Mouse (Mus musculus) megakaryocyte-erythroid progenitor cell, adult 5-6 weeks (primary cell): ENCODE results near the gene Fbxl7. TPM values are rescaled to one million over a fixed set of nuclear protein-coding genes. Genes with fewer than 3 reads are reported as not detected.

ENCODE experiments used
- ATAC-seq: replicated peaks from 2 replicates; pipeline ENCODE4 v1.8.0; 2016; ENCODE audit warnings: mild to moderate bottlenecking, inconsistent platforms; ENCODE audit not compliant: severe bottlenecking, poor library complexity, low FRiP score, low TSS enrichment
- total RNA-seq, 2 experiments: library from RNA; stranded (forward) in 1 of 2; stranded (reverse) in 1 of 2; fragments of 200-1000, 215-1000 nt in 1 of 2; fragments of >200 nt in 1 of 2; fragmentation: Nextera tagmentation in 1 of 2; gene quantifications; 2 replicates each; pipeline ENCODE4 v1.2.3; 2014 to 2017

Gene Fbxl7
- total RNA-seq (2014; fragmentation: Nextera tagmentation), result not detected in 2 replicates
- total RNA-seq (2017), result not detected in 2 replicates

DNA sequence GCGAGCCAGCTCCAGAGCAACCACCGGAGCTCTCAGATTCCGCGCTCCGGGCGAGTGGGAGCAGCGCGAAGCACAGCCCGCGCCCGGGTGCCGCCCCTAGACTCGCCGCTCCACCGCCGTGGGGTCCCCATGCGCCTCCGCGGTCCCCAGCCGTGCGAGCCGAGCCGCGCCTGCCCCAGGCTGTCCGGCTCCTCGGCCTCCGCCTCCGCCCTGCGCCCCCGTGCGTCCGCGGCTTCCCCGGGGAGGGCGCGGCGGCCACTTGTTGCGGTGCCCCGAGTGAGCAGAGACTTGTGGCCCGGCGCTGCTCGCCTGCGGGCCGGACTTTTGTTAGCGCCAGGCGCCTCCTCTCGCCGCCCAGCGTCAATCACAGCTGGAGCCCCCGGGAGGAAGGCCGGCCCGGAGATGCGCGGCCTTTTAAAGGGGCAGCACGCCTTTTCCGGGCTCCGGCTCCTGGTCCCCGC is at the start of gene Fbxl7:
Fbxl7 (minus strand) TSS at position 330 of the 461 bp plus-strand sequence.
- no peak for ATAC-seq

DNA sequence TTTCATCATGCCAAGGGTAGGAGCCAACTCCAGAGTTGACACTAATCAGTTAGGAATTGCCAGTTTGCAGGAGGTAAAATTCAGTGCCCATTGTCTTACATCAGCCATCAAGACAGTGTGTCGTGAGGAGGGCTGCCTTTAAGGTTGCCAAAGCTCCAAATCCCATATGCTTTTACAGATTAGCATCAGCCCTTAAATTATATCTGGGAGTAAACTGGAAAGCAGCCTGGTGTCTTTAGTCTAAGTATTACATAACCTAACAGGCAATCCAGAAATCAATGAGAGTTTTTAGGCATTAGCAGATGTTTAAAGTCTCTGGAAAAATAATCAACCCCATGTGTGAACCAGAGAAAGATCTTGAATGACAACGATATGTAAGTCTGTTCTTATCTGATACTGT is 26.6 kb upstream of the Fbxl7 start:
- no peak for ATAC-seq

DNA sequence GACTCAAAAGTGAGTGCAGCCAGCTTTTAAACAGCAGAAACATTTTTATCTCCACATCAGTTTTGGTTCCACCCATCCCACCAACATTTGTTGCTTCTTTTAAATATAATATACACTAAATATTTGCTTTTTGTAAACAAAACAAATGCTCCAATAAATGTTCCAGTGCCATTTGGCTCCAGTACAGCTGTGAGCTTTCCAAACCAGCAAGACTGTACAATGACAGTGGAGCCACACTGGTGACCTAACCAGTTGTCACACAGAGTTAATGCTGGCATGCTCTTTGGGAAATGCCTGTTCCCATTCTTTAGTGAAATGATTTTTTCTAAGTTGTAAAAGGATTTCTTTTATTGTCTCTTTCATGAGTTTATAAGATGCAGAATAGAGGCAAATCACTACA is 18.0 kb upstream of the Fbxl7 start:
- no peak for ATAC-seq

DNA sequence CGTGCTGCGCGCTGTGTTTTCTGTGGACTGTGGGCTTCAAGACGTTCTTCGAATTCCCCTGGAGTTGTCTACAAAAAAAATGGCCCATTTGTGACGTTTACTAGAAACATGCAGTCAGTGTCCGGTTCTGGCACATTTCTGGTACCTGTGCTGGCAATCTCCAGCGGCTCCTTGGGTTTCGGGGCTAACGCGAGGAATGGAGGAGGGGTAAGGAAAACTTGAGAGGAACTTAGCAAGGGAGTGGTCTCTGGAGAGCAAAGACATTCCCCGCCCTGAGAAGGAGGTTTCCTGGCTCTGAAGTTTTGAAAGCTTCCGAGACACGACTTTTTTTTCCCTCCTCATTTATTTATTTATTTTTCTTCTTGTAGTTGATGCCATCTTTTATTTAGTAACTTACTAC is 381 bp upstream of the Fbxl7 start:
- no peak for ATAC-seq

DNA sequence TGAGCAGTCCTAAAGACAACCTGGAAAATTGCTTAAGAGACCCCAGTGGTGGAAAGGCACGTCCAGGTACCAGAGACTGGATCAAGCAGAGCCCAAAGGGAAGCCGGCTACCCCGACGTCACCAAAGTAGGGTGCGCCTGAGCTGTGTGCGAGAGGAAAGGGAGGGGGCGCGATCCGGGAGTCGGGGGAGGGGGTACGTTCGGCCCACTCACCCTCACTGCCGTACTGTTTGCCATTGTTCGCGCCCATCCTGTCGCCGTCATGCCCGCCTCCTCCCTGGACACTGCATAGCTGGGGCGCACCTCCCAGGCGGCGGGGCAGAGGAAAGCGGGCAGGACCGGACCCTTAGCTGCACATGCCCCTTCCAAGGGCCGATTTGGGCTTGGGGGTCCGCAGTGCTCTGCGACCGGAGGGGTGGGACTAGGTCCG is 565 bp downstream of the Fbxl7 start:
- no peak for ATAC-seq

DNA sequence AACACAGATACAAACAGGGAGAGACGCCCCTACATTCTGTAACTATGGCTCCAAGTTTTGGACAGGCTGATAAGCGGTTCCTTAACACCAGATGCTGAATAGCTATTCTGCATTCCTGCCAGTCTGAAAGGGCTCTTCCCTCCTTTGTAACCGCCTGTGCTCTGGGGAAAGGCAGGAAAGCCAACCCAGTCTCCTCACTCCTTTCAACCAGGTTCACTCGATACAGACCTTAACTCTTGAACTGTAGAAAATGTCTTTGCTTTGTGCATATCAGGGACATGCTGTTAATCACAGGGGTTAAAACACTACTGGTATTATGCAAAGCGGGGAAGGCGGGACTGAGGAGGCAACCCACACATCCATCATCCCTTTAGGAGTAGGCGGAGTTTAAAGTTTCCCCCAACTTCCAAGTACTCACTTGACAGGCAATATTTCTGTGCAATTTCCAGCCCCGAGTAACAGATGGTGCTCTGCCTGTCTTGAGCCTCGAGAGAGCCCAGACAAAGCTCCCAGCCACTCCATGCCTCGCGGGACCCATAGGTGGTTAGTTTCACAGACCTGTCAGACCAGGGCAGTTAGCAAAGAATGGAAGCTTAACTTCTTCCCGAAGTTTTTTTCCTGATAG is 1.2 kb downstream of the Fbxl7 start:
- ATAC-seq, result no peak

DNA sequence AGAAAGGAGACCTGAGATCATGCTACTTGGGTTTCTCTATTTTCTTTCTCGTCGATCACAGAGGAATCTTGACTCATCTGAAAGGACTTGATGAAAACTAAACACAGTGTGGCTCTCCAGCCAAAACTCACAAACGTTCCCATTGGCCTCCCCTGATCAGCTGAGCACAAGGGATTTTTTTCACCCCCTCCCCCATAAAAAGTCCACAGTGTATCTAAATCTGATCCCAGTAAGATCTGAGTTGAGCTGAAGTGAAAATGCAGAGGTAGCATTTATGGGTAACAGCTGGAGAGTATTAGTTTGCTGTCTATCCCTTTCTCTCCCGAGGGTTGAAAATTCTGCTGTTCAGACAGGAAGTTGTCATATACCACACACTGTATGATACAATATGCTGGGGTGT is 2.2 kb downstream of the Fbxl7 start:
- no peak for ATAC-seq

DNA sequence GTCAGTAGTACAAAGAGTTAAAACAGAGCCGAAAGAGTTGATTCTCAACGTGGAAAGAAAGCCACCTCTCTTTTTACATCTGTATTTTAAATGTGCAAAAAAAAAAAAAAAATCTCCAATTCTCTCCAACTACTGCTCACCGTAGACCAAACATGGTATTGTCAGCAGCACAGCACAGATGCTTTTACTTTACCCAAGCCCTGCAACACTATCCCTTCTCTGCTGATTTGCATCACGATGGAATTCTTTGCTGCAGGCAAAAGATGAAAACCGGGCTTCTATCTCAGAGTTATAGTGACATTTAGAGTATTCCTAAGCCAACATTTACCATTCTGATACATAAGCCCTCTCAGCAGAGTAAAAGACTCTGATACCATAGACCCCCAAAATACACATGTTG is 5.4 kb downstream of the Fbxl7 start:
- ATAC-seq, result no peak

DNA sequence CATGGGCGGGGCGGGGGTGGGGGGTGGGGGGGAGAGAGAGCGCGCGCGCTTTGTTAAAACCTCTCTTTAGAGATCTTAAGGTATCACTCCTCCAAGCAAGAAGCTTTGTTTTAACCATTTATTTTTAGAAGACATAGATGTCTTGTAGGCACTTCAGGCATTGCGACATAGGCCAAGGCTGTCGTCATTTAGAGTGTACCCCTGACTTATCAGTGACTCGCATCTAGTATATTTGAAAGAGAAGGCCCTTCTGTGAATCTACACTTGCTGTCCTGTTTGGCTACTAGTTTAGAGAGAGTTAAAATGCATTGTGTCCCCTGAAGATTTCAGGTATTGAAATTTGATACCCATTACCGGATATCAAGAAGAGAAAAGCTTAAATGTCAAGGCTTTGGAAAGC is 7.2 kb downstream of the Fbxl7 start:
- no peak for ATAC-seq

DNA sequence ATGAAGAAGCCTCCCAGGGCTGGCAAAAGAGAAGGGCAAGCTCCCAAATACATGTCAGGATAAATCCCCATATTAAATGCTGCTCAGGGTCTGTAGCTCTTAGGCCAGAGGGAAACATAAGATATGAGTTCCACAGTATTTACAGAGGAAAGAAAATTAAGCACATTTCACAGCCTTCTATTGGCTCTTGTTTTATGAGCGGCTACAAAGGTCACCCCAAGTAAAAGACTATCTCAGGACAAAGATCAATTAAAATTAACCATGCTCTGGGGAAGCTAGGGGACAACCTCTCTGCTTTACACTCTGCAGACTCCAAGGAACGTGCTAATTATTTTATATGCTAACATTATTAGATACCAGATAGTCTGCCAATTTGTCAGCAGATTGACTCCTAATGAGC is 9.4 kb downstream of the Fbxl7 start:
- ATAC-seq, result no peak

DNA sequence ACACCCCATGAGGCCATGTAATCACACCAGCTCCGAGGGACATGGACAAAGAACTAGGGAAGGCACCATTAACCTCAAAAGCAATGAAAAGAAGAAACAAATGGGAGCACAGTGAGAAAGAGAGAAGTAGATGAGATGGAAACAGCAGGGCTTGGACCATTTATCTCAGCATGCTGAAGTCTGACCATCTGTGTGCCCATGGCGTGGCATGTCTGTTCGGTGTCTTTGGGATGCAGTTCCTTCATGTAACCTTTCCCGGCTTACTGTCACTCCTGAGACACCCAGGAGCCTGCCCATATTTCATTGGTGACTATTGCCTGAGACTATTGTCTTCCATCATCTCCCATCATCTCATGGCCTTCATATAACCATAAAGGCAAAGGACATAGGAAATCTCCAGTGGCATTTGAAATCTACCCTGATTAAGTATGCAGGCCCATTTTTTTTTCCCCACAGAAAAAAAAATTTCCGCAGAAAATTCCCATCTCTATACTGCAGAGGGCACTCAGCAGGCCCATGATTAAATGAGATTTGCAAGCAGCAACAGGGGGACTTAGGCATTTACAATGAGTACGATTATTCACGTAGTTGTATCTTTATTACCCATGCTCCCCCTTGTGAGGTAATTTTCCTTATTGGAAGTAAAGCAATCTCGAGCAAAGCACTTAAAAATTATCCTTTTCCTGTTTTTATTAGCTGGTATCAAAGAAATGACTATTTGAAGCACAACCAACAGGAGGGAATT is 15.0 kb downstream of the Fbxl7 start:
- no peak for ATAC-seq

DNA sequence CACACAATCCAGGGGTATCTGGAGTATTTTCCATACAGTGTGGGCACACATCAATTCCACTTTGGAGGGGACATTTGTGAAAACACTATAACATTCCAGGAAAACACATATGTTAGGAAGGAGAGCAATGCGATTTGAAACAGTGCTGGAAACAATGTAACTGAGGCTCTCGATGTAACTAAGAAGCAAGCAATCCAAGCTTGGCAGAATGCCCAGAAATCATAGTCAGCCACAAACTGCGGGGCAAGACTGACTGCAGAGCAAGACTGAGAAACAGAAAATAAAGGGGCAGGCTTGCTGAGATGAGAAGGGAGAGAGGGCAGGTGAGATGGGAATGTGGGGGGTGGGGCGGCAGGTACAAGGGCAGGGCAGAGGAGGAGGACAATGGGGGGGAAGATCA is 19.7 kb downstream of the Fbxl7 start:
- no peak for ATAC-seq

DNA sequence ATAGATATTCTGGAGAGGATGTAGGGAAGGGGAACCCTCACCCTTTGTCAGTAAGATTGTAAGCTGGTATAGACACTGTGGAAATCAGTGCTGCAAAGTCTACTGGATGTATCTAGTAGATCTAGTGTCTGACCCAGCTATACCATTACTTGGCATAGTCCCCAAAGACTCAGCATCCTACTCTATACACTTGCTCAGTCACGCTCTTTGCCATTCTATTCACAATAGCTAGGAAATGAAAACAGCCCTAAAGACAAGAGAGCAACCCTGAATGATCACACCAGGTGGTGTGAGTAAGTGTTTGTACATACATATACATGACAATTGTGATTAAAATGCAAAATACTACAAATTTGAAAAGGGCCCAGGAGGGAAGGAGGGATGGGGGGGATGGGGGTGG is 23.1 kb downstream of the Fbxl7 start:
- ATAC-seq, result no peak

DNA sequence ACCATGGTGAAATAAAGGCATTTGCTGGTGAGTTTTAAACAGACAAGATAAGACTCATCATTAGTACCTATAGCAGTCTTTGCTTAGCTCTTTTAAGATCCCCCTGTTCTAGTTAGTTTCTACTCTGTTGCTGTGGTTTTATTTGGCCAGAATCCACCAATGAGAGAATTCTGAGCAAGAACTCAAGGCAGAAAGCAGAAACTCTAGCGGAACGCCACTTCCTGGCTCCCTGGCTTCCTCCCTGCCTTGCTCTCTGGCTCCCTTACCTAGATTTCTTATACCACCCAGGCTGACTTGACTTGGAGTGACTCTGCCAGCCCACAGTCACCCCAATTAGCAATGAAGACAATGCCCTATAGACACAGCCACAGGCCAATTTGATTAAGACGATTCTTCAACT is 26.2 kb downstream of the Fbxl7 start:
- ATAC-seq, result no peak

DNA sequence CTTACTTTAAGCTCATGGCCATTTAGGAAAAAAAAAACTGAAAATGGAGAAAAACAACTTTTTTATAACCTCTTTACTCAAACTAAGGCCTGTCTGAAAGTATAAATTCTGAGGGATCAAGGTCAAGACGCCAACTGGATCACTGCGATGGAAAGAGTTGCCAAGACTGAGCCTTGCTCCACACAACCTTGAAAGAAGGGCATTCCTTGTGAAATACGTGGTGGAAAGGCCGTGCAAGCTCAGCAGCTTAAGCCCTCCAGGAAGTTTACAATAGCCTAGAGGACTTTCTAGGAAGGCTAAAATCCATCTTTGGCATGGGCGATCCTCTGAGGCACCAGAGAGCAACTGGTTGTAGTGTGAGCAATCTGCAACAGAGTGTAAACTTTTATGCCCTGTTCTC is 27.9 kb downstream of the Fbxl7 start:
- ATAC-seq, result no peak

DNA sequence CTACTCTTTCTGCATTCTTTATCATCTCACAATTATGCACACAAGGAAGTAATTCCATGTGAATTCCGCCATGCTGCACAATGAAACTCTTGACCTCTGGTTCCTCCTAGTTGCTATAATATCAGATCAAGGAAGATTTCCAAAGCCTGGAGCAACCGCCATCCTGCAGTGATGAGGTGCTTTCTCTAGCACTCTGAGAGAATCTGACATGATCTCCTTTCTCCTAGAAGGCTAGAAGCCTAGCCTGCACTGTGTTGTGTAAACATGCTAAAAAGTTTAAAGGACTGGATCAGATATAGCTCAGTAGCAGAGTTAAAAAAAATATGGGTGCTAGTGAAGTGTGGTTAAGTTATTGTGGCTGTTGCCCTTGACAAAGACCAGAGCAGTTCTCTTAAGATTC is 33.2 kb downstream of the Fbxl7 start:
- ATAC-seq, result no peak

DNA sequence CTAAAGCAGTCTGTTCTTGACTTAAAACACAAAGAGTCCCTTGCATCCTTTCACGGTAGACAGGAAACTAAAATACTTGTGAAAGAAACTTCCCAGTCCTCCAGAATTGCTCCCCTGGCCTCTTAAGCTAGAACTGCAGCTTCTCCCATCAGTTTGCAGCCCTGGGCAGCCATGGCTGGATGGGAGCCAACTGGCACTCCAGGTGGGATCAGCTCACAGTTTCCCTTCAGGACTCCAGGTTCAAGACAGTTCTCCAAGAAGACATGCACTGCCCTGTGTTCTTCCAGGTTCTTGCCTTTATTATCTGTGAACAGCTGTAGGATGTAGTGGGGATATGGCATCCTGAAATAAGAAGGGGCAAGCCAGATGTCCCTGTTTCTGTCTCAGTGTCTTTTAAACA is 45.8 kb downstream of the Fbxl7 start:
- no peak for ATAC-seq

DNA sequence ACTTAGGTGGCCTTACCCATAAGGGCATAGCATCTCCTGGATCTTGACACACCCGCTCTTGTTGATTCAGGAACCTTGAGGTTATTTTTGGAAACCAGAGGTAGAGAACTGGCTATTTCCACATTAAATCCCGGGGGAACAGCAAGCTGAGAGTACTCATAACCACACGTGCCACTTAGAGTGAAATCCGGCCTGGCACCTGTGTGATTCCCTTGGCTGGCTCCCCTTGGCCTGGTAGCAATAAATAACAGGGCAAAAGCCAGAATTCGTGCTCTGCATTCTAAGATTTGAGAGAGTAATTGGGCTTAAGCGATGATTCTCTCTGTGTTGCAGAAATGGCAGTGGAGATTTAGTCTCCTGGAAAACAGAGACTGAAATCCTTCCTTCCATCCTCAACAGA is 53.2 kb downstream of the Fbxl7 start:
- ATAC-seq, result no peak

DNA sequence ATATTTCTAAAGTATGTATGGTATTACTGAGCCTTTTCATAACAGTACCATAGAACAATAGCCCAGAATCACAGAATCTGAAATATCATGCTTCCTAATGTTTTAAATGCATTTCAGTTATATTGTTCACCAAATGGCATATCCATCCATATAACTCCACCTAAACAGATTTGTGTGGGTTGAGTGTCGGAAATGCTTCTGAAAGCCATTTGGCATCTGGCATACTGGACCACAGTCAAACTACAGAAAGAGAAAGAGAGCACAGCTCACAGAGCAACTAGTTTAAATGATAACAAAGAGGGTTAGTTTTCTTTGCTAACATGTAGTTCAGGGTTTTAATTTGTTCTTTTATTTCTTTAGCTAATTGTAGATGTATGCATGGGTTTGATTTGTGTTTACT is 57.0 kb downstream of the Fbxl7 start:
- no peak for ATAC-seq

DNA sequence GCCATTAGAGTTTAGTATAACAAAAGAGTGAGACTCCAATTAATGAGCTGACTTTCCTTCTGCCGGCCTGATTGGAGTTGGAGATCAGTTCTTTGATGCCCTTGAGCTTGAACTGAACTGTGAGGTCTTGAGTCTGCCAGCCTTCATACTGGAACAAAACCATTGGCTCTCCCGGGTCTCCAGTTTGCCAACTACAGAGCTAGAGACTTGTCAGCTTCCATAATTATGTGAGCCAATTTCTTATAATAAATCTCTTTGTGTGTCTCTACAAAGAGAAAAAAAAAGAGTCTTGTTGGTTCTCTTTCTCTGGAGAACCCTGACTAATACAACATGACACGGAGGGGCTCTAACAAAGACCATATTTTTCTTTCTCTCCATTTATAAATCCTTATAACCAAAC is 58.2 kb downstream of the Fbxl7 start:
- ATAC-seq, result no peak

DNA sequence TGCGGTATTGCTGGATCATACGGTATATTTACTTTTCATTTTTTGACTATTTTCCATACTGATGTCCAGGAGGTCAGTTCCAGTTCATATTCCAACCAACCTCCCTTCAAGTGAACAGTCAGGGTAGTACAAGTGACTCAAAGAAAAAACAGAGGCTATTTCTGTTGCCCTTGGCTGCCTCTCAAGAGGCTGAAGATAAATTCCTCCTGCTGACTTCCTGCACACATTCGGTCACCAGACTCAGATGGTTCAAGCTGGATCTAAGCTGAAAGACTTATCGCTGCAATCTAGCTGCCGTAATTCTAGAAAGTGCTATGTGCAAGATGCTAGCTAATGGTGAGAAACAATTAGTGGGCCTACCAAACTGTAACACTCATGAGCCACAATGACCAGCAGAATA is 61.0 kb downstream of the Fbxl7 start:
- no peak for ATAC-seq
